Mouse (Mus musculus): ENCODE data around the gene Rps24. TPM values are rescaled to one million over a fixed set of nuclear protein-coding genes. Genes with fewer than 3 reads are reported as not detected.

The Rps24 gene
- polyA plus RNA-seq, 1 experiment, result 2,228 TPM

DNA sequence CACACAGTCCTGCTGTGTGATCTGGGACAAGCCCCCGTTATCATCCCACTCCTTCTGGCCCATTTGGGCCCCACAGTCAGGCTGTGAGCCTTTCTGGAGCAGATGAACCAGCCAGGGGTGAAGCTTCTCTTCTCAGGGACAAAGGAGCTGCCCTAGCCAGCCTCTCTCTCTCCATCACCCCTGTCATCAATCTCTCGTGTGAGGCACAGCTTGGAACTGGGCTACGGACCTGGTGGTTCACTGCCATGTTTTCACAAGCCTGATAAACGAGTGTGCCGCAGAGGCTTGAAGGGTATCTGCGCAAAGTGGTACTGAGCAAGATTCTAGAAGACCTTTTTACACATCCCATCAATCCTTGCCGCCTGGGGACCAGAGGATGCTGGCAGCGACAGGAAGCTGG is 34.7 kb downstream of the Rps24 start:
- DNase-seq (ENCODE audit: low read depth), result no peak
- TF ChIP-seq CTCF (IDR thresholded peaks at IDR 0.05; ENCODE audit: borderline replicate concordance, extremely low read depth, insufficient read depth, insufficient read length) (no peak), POLR2A (IDR thresholded peaks at IDR 0.05; ENCODE audit: borderline replicate concordance, extremely low read depth, insufficient read depth, insufficient read length, poor library complexity, severe bottlenecking) (no peak)

- TF ChIP-seq CTCF (IDR thresholded peaks at IDR 0.05; ENCODE audit: borderline replicate concordance, extremely low read depth, insufficient read depth, insufficient read length) (no peak), POLR2A (IDR thresholded peaks at IDR 0.05; ENCODE audit: borderline replicate concordance, extremely low read depth, insufficient read depth, insufficient read length, poor library complexity, severe bottlenecking) (no peak)
Measured at GRCm38 (mm10) chr14:24525137-24525536, 38.2 kb downstream of the Rps24 start.

GRCm38 (mm10) chr14:24525677-24526415 is 38.9 kb downstream of the Rps24 start:
- TF ChIP-seq POLR2A (IDR thresholded peaks at IDR 0.05; ENCODE audit: borderline replicate concordance, extremely low read depth, insufficient read depth, insufficient read length, poor library complexity, severe bottlenecking), result no peak
- no peak for TF ChIP-seq CTCF (IDR thresholded peaks at IDR 0.05; ENCODE audit: borderline replicate concordance, extremely low read depth, insufficient read depth, insufficient read length)
- DNase-seq (ENCODE audit: low read depth), result peak; percentile 92

More at GRCm38 (mm10) chr14:24525137-24525536, 38.2 kb downstream of the Rps24 start:
- no peak for DNase-seq (ENCODE audit: low read depth)

- no peak for TF ChIP-seq CTCF (IDR thresholded peaks at IDR 0.05; ENCODE audit: borderline replicate concordance, extremely low read depth, insufficient read depth, insufficient read length)
- TF ChIP-seq POLR2A (IDR thresholded peaks at IDR 0.05; ENCODE audit: borderline replicate concordance, extremely low read depth, insufficient read depth, insufficient read length, poor library complexity, severe bottlenecking), result no peak
- peak; percentile 93 for DNase-seq (ENCODE audit: low read depth)
Measured at GRCm38 (mm10) chr14:24526440-24526839, 39.5 kb downstream of the Rps24 start.

GRCm38 (mm10) chr14:24530228-24530627 is 43.3 kb downstream of the Rps24 start:
- TF ChIP-seq CTCF (IDR thresholded peaks at IDR 0.05; ENCODE audit: borderline replicate concordance, extremely low read depth, insufficient read depth, insufficient read length) (no peak), POLR2A (IDR thresholded peaks at IDR 0.05; ENCODE audit: borderline replicate concordance, extremely low read depth, insufficient read depth, insufficient read length, poor library complexity, severe bottlenecking) (no peak)
- DNase-seq (ENCODE audit: low read depth), result peak; percentile 89

- peak; percentile 89 for DNase-seq (ENCODE audit: low read depth)
- TF ChIP-seq CTCF (IDR thresholded peaks at IDR 0.05; ENCODE audit: borderline replicate concordance, extremely low read depth, insufficient read depth, insufficient read length), result no peak
- TF ChIP-seq POLR2A (IDR thresholded peaks at IDR 0.05; ENCODE audit: borderline replicate concordance, extremely low read depth, insufficient read depth, insufficient read length, poor library complexity, severe bottlenecking), result no peak
Measured at GRCm38 (mm10) chr14:24534865-24535545, 48.1 kb downstream of the Rps24 start.

GRCm38 (mm10) chr14:24542901-24543300 is 56.0 kb downstream of the Rps24 start:
- TF ChIP-seq CTCF (IDR thresholded peaks at IDR 0.05; ENCODE audit: borderline replicate concordance, extremely low read depth, insufficient read depth, insufficient read length) (no peak), POLR2A (IDR thresholded peaks at IDR 0.05; ENCODE audit: borderline replicate concordance, extremely low read depth, insufficient read depth, insufficient read length, poor library complexity, severe bottlenecking) (no peak)
- DNase-seq (ENCODE audit: low read depth), result peak; percentile 80

- peak; percentile 69 for DNase-seq (ENCODE audit: low read depth)
- no peak for TF ChIP-seq POLR2A (IDR thresholded peaks at IDR 0.05; ENCODE audit: borderline replicate concordance, extremely low read depth, insufficient read depth, insufficient read length, poor library complexity, severe bottlenecking)
- TF ChIP-seq CTCF (IDR thresholded peaks at IDR 0.05; ENCODE audit: borderline replicate concordance, extremely low read depth, insufficient read depth, insufficient read length), result peak; percentile 50; the same call in 1 of the 2 replicates
Measured at GRCm38 (mm10) chr14:24544057-24544456, 57.1 kb downstream of the Rps24 start.

Other genes starting within 250 kb of the Rps24 start
- 70.6 and 89.3 TPM in 2 replicates for gene Dlg5, start 241.2 kb upstream of the Rps24 start, polyA plus RNA-seq (2012; rRNA removed)
- gene E330034G19Rik, start 193.9 kb upstream of the Rps24 start, polyA plus RNA-seq (2012; rRNA removed), result 0.10 TPM in 1 of 2 replicates, not detected in the other
- gene Polr3a, start 67 bp upstream of the Rps24 start, polyA plus RNA-seq (2012; rRNA removed), result 12.4 and 16.4 TPM in 2 replicates